Mouse (Mus musculus): ENCODE results near the gene Bnc2.

Bnc2 gene

DNA sequence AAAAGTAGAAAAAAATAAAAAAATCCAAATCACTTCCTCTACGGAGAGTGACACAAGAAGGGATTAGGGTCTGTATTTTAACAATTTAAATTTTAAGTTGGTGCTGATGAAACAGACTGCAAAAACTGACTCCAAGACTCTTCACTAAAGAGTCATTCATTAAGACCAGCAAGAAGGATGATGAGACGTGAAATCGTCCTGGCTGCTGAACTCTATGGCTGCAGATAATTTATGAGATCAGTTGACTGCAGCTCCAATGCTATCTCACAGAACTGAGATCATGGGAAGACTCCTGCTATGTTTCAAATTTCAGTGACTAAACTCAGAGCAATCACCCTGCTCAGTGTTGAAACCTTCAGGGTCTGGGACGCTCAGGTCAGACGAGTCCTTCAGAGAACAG lies 345.4 kb downstream of the Bnc2 start:
- no peak for DNase-seq (ENCODE audit: low read depth, low spot score)

DNA sequence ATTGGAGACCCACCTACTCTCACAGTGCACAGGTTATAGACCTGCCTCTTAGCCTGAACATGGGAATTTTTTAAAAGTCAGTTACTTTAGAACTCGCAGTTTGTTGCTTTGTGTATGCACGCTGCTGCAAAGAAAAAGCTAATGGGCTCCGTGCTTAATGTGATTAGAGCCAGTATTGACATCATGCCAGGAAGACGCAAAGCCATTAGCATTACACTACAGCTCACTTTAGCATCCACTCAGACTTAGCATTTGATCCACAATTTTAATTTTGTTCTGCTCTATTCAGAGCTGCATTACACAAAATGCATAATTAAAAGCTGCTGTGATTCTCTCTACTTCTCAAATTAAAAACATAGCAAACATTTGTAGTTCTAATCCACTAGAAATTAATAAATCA lies 350.7 kb downstream of the Bnc2 start:
- no peak for DNase-seq (ENCODE audit: low read depth, low spot score)

DNA sequence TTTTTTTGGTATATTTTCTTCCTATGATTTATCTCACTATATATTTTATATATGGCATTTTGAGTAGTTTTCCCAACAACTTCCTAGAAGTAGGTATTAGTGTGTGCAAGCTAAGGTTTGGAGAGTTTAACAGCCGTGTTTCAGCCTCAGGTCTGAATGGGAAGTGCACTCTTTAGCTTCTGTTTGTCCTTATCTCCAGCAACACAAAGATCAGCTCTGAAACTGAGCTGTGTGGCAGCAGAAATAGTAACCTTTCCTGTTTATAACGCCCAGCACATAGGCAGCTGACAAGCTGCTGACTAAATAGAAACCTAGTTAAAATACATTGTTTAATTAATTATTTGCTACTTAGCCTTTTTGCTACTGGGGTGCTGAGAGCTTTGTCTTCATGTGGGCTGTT lies 353.5 kb downstream of the Bnc2 start:
- no peak for DNase-seq (ENCODE audit: low read depth, low spot score)

DNA sequence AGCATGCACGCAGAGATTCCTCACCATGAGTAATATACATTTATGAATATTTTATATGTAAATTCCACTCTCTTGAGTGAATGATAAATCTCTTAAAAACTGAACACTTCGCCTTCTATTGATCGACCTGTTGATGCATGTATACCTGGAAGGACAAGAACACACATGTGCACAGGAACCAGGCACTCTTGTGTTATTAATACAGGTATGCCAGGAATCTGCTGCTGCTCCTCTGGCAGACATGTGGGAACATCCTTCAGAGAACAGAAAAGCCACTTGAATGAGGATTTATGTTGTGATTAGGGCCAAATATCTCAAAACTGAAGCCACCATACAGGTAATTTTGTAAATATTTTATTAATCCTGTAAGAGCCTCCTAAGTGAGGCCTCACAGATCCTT lies 357.7 kb downstream of the Bnc2 start:
- DNase-seq (ENCODE audit: low read depth, low spot score), result no peak

DNA sequence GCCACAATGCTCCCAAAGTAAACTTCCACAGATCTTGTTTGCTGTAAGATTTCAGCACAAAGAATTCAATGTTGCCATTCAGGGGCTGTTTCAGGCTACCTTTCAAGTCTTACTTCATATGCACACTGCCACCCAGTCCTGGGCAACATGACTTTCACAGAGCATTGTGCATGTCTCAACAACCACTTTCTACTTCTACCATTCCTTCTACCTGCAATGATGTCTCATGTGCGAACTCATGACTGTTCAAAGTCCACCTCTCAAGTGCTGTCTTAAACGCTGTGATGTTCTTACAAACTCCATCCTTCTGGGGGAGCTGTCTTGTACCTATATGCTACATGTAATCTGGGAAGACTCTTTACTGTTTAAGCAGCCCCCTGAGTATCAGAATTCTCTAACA lies 363.7 kb downstream of the Bnc2 start:
- no peak for DNase-seq (ENCODE audit: low read depth, low spot score)

- no peak for DNase-seq (ENCODE audit: low read depth, low spot score)
Observed at GRCm38 (mm10) chr4:84310851-84311250, 364.2 kb downstream of the Bnc2 start.

- DNase-seq (ENCODE audit: low read depth, low spot score), result no peak
Observed at GRCm38 (mm10) chr4:84308226-84308862, 366.7 kb downstream of the Bnc2 start.

GRCm38 (mm10) chr4:84306928-84307606 lies 368.0 kb downstream of the Bnc2 start:
- no peak for DNase-seq (ENCODE audit: low read depth, low spot score)

GRCm38 (mm10) chr4:84302949-84303348 lies 372.1 kb downstream of the Bnc2 start:
- DNase-seq (ENCODE audit: low read depth, low spot score), result no peak

GRCm38 (mm10) chr4:84285153-84285552 lies 389.9 kb downstream of the Bnc2 start:
- DNase-seq (ENCODE audit: low read depth, low spot score), result no peak

- DNase-seq (ENCODE audit: low read depth, low spot score), result peak; percentile 2
Observed at GRCm38 (mm10) chr4:84282651-84283050, 392.4 kb downstream of the Bnc2 start.

- no peak for DNase-seq (ENCODE audit: low read depth, low spot score)
Observed at GRCm38 (mm10) chr4:84278156-84278555, 396.9 kb downstream of the Bnc2 start.

DNA sequence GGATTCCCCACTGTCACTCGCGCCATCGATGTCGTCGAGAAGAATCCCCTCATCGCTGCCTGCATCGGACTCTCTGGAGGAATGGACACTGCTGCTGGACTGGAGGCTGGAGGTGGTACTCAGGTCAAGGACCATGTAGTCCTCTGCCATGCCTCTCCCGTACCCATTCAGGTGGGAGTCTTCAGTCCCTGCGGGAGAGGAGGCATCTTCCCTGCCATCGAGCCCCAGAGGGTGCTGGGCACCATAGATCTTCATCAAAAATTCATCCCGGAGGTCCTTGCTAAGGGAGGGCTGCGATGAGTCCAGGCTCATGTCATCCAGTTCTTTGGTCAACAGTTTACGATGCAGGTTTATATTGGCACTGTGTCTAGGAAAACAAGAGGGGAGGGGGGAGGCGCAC lies 399.0 kb downstream of the Bnc2 start:
- no peak for DNase-seq (ENCODE audit: low read depth, low spot score)

GRCm38 (mm10) chr4:84274158-84274557 lies 400.9 kb downstream of the Bnc2 start:
- DNase-seq (ENCODE audit: low read depth, low spot score), result no peak

DNA sequence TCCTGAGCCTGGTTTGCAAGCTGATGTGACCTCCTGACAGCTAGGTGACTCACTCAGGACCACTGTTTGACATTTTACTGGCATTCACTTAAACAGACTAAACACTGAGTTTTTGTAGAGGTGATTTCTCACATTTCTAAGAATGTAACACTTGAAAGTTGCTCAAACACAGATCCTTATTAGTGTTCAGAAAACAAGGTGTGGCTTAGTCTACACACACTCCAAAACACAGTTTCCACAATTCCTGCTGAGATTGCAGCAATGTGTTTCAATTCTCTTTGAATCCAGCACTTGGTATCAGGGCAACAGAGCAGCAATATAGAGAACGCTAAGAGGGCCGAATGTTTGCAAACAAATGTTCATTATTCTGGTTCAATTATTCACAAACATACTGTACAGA lies 402.2 kb downstream of the Bnc2 start:
- no peak for DNase-seq (ENCODE audit: low read depth, low spot score)

GRCm38 (mm10) chr4:84269845-84270244 lies 405.2 kb downstream of the Bnc2 start:
- DNase-seq (ENCODE audit: low read depth, low spot score), result no peak

- DNase-seq (ENCODE audit: low read depth, low spot score), result no peak
Observed at GRCm38 (mm10) chr4:84247356-84247755, 427.7 kb downstream of the Bnc2 start.

- no peak for DNase-seq (ENCODE audit: low read depth, low spot score)
Observed at GRCm38 (mm10) chr4:84232346-84232745, 442.7 kb downstream of the Bnc2 start.

GRCm38 (mm10) chr4:84231251-84231650 lies 443.8 kb downstream of the Bnc2 start:
- DNase-seq (ENCODE audit: low read depth, low spot score), result no peak

DNA sequence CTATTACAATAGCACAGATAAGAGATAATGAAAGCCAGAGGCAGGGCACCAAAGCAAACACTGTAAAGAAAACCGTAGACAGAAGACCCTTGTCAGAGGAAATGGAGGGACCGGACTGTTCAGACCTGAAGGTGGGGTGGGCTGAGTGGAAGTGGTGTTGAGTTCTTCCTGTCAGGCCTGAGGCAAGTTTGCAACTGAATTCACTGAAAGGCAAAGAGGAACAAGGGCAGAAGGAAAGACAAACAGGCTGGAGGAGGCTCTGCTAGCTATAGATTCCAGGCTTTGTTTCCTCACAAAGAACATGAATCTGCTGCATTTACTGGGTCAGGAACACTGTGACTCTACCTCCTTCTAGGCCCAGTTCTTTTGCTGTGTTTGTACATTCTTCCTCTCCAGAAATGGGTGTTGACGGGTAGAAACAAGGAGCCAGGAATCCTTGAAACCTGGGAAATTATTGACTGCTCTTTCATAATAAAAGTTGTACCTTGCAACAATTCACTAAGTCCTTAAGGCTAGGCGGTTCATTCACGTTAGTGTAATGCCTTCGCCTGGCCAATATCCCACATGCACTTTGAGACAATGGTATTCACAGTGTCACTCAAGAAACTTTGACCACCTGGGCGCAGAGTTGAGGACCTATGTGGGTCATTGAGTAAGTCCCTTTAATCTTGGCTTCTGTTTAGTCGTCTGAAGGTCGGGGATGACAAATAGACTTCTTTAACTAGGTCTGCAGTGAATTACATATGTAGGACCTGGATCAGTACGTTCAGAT lies 445.7 kb downstream of the Bnc2 start:
- DNase-seq (ENCODE audit: low read depth, low spot score), result no peak

DNA sequence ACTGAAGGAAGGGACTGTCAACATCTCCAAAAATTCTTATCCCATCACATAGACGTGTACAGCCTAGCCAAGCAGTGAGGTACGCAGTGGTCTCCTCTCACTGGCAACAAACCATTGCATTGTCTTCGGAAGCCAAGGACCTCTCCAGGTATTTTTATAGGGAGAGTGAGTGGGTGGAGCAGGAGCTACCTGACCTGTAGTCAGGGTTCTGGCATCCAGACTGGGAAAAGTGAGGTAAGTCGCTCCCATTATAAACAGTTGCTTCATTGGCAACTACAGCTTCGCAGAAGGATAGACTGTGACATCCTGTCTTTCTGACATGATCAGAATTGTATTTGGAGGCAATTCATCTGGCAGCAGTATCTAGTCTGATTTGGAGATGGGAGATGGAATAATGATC lies 446.5 kb downstream of the Bnc2 start:
- no peak for DNase-seq (ENCODE audit: low read depth, low spot score)
